Mouse (Mus musculus) midbrain, postnatal 0 days (tissue): ENCODE results near the gene Gm6657. TPM values are rescaled to one million over a fixed set of nuclear protein-coding genes. Genes with fewer than 3 reads are reported as not detected.

Experiments used
- ATAC-seq: fragments of 200-750 bp; cut with Nextera tagmentation; 2 replicates; pipeline ENCODE4 v1.8.0; 2017; ENCODE audit warnings: moderate number of reproducible peaks, mild to moderate bottlenecking, moderate TSS enrichment, moderate library complexity; ENCODE audit not compliant: low FRiP score
- DNase-seq: peaks from one replicate; pipeline ENCODE4 v3.0.0-alpha.2; 2015; ENCODE audit warnings: low spot score
- H3K27ac ChIP-seq: fragments of 300-500 bp; sonication (generic); 2 replicates; pipeline ENCODE4 v1.5.1; 2014; ENCODE audit warnings: low read depth, mild to moderate bottlenecking, low read length, mixed read lengths
- H3K27me3 ChIP-seq: fragments of 300-500 bp; sonication (generic); 2 replicates; pipeline ENCODE4 v1.6.1; 2014; ENCODE audit warnings: low read length, control low read depth, mixed read lengths; ENCODE audit not compliant: insufficient read depth
- H3K36me3 ChIP-seq: fragments of 300-500 bp; sonication (generic); 2 replicates; pipeline ENCODE4 v1.6.1; 2014; ENCODE audit warnings: low read length, control low read depth, mixed read lengths; ENCODE audit not compliant: insufficient read depth
- H3K4me1 ChIP-seq: fragments of 300-500 bp; sonication (generic); 2 replicates; pipeline ENCODE4 v1.6.1; 2014; ENCODE audit warnings: mild to moderate bottlenecking, control low read depth, antibody characterized with exemption, low read length, mixed read lengths; ENCODE audit not compliant: insufficient read depth
- H3K4me2 ChIP-seq: fragments of 300-500 bp; sonication (generic); 2 replicates; pipeline ENCODE4 v1.6.1; 2014; ENCODE audit warnings: low read depth, mild to moderate bottlenecking, low read length, mixed read lengths; ENCODE audit not compliant: poor library complexity, severe bottlenecking
- H3K4me3 ChIP-seq: fragments of 300-500 bp; sonication (generic); 2 replicates; pipeline ENCODE4 v1.5.1; 2014; ENCODE audit warnings: low read depth, mild to moderate bottlenecking, low read length, moderate library complexity
- H3K9ac ChIP-seq: fragments of 300-500 bp; sonication (generic); replicated peaks from 2 replicates; pipeline ENCODE4 v1.6.1; 2014; ENCODE audit warnings: mild to moderate bottlenecking, low read length, moderate library complexity, mixed read lengths; ENCODE audit not compliant: poor library complexity, severe bottlenecking
- H3K9me3 ChIP-seq: fragments of 300-500 bp; sonication (generic); 2 replicates; pipeline ENCODE4 v1.6.1; 2016; ENCODE audit warnings: low read length, control low read depth
- CTCF ChIP-seq: IDR thresholded peaks from 2 replicates; pipeline ENCODE4 v1.5.1; 2016; ENCODE audit warnings: antibody characterized with exemption, mild to moderate bottlenecking
- WGBS: fragments of 180-500 bp; shearing (Covaris S2); extraction: QIAGEN DNeasy Blood & Tissue Kit; methylation state at CpG from one replicate; pipeline ENCODE4 v1.1.7; 2014; 5-methylcytosine and 5-hydroxymethylcytosine counted together
- polyA plus RNA-seq: library from polyadenylated mRNA; unstranded; fragments of >200 nt; fragmentation: Nextera tagmentation; extraction: Ambion mirVana; gene quantifications from 2 replicates; pipeline ENCODE4 v1.2.1, GENCODE M21; 2015
- total RNA-seq: library from RNA; depleted of rRNA; stranded (reverse); fragments of >200 nt; gene quantifications from 2 replicates; pipeline ENCODE4 v1.2.3, GENCODE M21; 2014; rRNA removed

The Gm6657 gene
- total RNA-seq: not detected in 2 replicates
- polyA plus RNA-seq: not detected in 2 replicates

- no peak for ATAC-seq
- Histone ChIP-seq H3K27ac (no peak within 1 kb of the TSS), H3K4me1 (no peaks in the 10 kb centered on the region)
Observed at GRCm38 (mm10) chr12:78193942-78194341, at the start of gene Gm6657. Gene Gm6657, plus strand, starts transcription at chr12:78194242.

GRCm38 (mm10) chr12:78153308-78154002, 40.6 kb upstream of the Gm6657 start:
- Histone ChIP-seq H3K27ac (no peak overlapping the region), H3K4me2 (peak overlapping the region; percentile 29), H3K27me3 (no peaks in the 10 kb centered on the region), H3K4me1 (peaks cover 3% of the 10 kb centered on the region; the same call in 1 of the 2 replicates), H3K36me3 (no peaks in the 10 kb centered on the region), H3K9ac (no peak overlapping the region), H3K9me3 (no peaks in the 10 kb centered on the region), H3K4me3 (no peak overlapping the region)
- no peak for TF ChIP-seq CTCF
- ATAC-seq (peak; percentile 54; the same call in 1 of the 2 replicates), DNase-seq (peak; percentile 57)
- WGBS: 8% methylated on average over 7 of the region's 7 CpGs

More at GRCm38 (mm10) chr12:78193942-78194341, at the start of gene Gm6657:
- no peaks in the 10 kb centered on the region for H3K9me3 ChIP-seq
- no peak for DNase-seq
- H3K4me2 ChIP-seq: no peak within 1 kb of the TSS
- no peaks in the 10 kb centered on the region for H3K27me3 ChIP-seq
- H3K9ac ChIP-seq: no peak within 1 kb of the TSS
- no peaks in the 10 kb centered on the region for H3K36me3 ChIP-seq
- TF ChIP-seq CTCF: no peak
- H3K4me3 ChIP-seq: no peak within 1 kb of the TSS

- H3K9me3 ChIP-seq: no peaks in the 10 kb centered on the region
- H3K9ac ChIP-seq: no peak overlapping the region
- H3K36me3 ChIP-seq: no peaks in the 10 kb centered on the region
- H3K4me1 ChIP-seq: no peaks in the 10 kb centered on the region
- H3K4me2 ChIP-seq: no peak overlapping the region
- no peak overlapping the region for H3K27ac ChIP-seq
- ATAC-seq (no peak), DNase-seq (no peak)
- H3K27me3 ChIP-seq: no peaks in the 10 kb centered on the region
- no peak overlapping the region for H3K4me3 ChIP-seq
- TF ChIP-seq CTCF: no peak
Observed at GRCm38 (mm10) chr12:78170178-78170577, 23.9 kb upstream of the Gm6657 start.

- WGBS: 86% methylated on average over 3 of the region's 3 CpGs
- DNase-seq: no peak
- H3K9ac ChIP-seq: no peak overlapping the region
- ATAC-seq: no peak
- no peak overlapping the region for H3K4me2 ChIP-seq
- H3K36me3 ChIP-seq: no peaks in the 10 kb centered on the region
- no peaks in the 10 kb centered on the region for H3K4me1 ChIP-seq
- TF ChIP-seq CTCF: no peak
- H3K27me3 ChIP-seq: no peaks in the 10 kb centered on the region
- no peaks in the 10 kb centered on the region for H3K9me3 ChIP-seq
- no peak overlapping the region for H3K27ac ChIP-seq
- H3K4me3 ChIP-seq: no peak overlapping the region
Observed at GRCm38 (mm10) chr12:78173945-78174344, 20.1 kb upstream of the Gm6657 start.

- WGBS: 86% methylated on average over 4 of the region's 4 CpGs
- TF ChIP-seq CTCF: no peak
- Histone ChIP-seq H3K4me2 (no peak overlapping the region), H3K9me3 (no peaks in the 10 kb centered on the region), H3K4me3 (no peak overlapping the region), H3K27ac (no peak overlapping the region), H3K36me3 (no peaks in the 10 kb centered on the region), H3K4me1 (no peaks in the 10 kb centered on the region), H3K27me3 (no peaks in the 10 kb centered on the region), H3K9ac (no peak overlapping the region)
- ATAC-seq: no peak
- no peak for DNase-seq
Observed at GRCm38 (mm10) chr12:78174671-78175070, 19.4 kb upstream of the Gm6657 start.

GRCm38 (mm10) chr12:78181452-78181851, 12.6 kb upstream of the Gm6657 start:
- Histone ChIP-seq H3K4me2 (no peak overlapping the region), H3K36me3 (no peaks in the 10 kb centered on the region), H3K4me3 (no peak overlapping the region), H3K27me3 (no peaks in the 10 kb centered on the region), H3K27ac (no peak overlapping the region), H3K9ac (no peak overlapping the region), H3K4me1 (no peaks in the 10 kb centered on the region), H3K9me3 (no peaks in the 10 kb centered on the region)
- DNase-seq: no peak
- TF ChIP-seq CTCF: no peak
- no peak for ATAC-seq
- 76% methylated on average over 2 of the region's 2 CpGs for WGBS
